Mouse (Mus musculus): Measurements from ENCODE around the gene Megf8.

Gene Megf8

DNA sequence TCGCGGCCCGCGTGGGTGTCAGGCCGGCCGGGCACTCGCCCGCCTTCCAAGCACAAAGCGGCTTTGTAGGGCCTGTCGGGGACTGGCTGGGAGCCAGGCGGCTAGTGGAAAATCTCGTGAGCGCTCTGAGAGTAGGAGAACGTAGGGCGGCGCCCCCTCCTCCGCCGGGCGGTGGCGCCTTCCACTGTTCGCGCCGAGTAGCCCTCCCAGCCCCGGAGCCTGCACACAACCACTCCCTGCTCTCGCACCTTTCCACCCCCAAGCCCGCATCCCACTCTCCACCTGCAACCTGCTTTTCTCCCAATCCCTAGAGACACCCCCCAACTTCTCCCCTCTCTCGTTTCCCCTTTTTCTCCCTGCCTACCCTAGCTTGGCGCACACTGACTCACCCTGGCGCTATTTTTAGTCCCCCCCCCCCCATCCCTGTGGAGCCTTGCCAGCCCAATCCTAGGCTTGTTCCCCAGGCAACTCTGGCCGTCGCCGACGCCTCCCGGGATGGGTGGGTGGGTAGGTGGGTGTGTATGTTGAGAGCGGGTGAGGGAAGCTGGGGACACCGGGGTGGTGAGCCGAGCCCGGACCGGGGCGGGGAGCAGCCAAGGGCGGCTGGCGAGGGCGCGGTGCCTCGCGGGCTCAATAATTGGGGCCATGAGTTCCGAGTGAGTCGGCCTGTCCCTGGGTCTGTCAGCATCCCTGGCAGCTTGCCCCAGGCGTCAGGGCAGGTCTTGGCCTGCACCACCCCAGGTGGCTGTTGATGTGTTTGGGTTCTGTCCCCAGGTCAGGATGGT, 37.7 kb upstream of the Megf8 start:
- peak; percentile 62 to 81 for DNase-seq (ENCODE audit: low spot score in 2 of 2)

DNA sequence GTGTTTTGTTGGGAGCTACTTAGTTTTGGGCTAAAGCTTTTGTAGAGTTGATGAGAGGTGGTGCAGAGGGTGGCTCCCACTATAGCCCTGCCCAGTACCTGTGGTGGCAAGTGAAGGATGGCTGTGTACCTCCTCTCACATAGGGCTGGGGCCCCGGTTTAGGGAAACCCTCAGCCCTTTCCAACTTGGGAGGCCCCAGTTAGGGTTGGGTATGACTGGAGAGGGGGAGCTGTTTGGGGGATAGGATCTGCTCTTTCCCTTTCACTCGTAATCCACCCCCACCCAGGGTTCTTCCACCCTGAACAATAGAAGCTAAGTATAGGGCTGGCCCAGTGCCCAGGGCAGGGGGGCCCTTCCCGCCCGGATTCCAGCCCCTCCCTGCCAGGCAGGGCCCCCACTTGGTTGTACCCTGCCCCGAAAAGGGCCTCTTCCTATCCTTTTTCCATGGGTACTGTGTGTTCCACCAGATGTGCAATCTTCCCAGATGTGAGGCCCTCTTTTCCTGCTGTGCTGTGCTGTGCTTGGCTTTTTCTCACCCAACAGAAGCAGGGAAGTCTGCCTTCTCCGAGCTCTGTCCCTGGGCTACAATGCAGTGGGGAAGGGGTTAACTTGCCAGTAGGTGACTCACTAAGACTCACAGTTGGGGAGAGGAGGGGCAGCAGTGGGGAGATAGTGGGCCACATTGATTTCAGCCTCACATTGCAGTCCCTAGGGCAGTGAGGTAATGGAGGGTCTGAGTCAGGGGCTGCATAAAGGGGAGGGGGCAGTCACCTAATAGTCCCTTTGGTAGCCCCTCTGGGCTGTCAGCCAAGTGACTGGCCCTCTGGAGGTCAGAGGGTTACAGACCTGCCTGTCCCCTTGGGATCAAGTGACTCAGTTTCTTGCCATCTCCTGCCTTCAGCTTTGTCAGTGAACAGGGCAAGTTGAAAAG, 36.8 kb upstream of the Megf8 start:
- no peak for DNase-seq (ENCODE audit: low spot score in 2 of 2)

DNA sequence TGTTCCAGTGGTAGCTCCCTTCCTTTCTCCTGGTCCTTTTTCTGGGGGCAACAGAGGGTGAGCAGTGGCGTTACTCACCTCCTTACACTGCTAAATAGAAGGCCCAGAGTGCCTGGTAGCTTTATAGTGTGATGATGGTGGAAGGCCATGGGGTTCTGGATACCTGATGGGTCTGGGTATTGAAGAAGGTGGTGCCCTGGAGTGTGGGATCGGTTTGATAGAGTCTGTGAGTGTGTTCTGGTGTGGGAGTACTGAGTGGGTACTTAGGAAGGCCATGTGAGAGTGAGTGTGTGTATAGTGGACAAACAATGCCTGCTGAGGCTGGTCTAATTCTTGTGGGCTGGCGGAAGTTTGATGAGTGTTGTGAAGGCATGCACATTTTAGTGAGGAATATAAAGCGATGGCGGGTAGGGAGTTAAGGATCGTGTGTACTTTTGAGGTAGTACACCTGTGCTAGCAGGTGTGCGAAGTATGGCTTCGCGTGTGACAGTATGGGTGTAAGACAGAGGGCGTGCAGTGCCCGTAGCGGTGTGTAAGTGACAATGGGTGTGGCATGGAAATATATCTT, 35.7 kb upstream of the Megf8 start:
- DNase-seq (ENCODE audit: low spot score in 2 of 2), result no peak

DNA sequence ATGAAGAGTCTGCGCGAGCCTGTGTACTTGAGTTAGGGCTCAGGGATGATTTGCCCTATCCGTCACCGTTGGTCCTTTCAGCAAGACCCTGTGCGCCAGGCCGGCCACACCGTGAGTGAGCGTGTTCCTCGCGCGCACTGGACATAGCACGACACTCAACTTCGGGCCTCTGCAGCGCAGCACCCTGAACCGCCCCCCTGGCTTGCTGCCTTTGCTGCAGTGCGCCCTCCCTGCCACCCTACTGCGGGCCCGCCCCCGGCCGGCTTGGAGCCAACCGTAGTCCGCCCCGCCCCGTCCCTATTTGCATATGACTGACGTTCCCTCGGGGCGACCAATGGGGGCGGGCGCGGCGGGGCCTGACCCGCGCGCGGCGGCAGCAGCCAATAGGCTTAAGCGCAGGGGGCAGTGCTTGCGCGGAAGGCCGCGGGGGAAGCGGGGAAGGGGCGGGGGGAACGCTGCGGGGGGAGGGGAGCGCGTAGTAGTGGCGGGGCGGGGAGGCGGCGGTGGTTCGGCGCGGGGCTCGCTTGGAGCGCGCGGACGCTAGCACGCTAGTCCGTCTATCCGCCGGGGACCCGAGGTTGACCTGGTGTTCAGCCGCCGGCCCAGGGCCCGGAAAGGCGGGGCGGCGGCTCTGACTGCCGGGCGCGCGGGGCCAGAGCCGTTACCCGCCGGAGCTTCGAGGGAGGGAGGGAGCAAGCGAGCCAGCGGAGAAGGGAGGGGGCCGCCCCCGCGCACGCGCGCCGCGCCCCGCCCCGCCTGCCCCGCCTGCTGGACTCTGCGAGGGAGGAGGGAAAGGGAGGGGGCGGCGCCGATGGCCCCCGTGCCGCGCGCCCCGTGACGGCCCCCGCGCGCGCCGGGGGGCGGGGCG, 35.0 kb upstream of the Megf8 start:
- DNase-seq (ENCODE audit: low spot score in 2 of 2), result peak; percentile 95 to 97

DNA sequence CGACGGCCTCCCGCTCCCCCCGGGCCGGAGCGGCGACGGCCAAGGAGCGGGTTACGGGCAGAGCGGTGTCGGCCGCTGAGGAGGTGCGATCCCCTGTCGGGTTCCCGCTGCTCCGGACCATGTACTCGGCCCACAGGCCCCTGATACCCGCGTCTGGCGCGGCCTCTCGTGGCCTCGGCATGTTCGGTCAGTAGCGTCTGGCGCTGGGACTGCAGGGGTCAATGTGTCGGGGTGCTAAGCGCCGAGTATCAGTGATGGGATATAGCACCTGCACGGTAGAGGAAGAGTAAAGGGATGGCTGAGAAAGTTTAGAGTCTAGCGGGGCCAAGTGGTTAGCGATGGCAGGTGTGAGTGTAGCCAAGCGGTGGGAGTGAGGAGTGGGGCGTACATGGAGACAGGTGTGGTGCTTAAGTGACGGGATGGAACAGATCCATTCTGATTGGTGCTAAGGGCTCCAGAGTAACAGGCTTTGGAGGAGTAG, 34.2 kb upstream of the Megf8 start:
- DNase-seq (ENCODE audit: low spot score in 2 of 2), result peak in 1 of 2 experiments; percentile 33

DNA sequence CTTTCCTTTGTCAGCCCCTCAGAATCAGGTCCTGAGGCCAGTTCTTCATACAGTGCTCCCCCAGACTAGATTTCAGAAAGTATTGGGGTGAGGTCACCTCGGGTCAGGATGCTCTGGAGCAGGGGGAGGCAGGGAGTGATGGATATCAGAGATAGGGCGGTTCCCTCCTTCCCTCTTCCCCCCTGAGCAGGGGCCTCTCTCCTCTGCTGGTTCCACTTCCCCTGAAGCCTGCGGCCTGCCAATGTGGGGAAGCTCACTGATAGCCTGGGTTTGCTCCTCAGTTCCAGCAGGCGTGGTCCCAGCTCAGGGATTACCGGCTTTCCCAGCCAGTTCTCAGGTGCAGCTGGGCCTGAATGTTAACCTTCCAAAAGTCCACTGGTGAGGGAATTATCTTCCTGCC, 33.3 kb upstream of the Megf8 start:
- no peak for DNase-seq (ENCODE audit: low spot score in 2 of 2)

DNA sequence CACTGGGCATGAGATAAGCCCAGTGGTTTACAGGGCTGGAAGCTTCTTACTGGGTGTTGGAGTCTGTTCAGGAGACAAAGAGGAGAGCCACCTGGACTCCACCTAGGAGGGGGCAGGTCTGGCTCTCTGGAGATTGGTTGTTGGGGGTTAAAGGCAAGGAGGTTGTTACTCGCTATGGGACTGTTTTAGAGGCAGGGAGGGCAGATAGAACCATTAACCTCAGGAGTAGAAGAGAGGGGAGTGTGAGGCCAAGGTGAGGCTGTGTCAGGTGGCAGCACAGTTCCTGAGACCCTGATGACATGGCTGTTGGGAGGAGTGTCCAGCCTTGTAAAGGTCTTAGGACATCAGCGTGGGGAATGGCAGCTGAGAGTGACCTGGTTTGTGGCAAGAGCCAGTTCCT, 32.8 kb upstream of the Megf8 start:
- DNase-seq (ENCODE audit: low spot score in 2 of 2), result no peak

DNA sequence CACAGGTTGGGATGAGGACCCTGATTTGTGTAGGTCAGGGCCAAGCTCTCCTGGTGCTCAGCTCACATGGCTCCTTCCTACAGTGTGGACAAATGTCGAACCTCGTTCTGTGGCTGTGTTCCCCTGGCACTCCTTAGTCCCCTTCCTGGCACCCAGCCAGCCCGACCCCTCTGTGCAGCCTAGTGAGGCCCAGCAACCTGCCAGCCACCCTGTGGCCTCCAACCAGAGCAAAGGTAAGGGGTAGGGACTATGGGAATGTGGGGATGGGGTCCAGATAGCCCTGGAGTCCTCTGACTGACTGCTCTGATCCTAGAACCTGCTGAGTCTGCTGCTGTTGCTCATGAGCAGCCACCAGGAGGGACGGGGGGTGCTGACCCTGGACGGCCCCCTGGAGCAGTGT, 32.2 kb upstream of the Megf8 start:
- no peak for DNase-seq (ENCODE audit: low spot score in 2 of 2)

DNA sequence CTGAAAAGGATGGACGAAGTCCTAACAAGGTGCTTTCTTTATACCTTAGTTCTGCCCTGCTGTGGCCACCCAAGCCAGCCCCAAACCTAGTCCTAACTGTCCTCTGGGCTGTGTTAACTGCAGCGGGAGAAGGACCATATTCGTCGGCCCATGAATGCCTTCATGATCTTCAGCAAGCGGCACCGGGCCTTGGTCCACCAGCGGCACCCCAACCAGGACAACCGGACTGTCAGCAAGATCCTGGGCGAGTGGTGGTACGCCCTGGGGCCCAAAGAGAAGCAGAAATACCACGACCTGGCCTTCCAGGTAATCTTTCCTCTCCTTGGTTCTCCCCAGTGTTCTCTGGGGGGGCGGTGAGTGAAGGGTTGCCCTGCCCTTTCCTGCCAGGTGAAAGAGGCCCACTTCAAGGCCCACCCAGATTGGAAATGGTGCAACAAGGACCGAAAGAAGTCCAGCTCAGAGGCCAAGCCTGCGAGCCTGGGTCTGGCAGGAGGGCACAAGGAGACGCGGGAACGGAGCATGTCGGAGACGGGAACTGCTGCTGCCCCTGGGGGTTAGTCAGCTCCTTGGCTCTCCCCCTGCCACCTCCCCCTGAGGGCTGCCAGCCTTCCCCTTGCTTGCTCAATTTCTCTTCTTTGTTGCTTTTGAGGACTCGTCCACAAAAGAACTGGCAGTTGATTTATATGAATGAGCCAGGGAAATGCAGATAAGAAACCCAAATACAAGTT, 31.3 kb upstream of the Megf8 start:
- DNase-seq (ENCODE audit: low spot score in 2 of 2), result no peak

DNA sequence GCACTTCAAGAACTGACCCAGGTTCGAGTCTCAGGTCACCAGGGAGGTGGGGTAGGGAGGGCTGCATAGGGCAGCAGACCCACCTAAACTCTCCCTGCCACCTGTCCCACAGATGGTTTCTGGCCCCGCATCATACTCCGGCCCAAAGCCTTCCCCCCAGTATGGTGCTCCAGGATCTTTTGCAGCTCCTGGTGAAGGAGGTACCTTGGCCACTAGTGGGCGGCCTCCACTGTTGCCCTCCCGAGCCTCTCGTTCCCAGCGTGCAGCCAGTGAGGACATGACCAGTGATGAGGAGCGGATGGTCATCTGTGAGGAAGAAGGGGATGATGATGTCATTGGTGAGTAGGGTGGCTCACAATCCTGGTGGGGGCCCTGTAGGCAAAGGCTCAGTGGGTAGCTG, 30.0 kb upstream of the Megf8 start:
- DNase-seq (ENCODE audit: low spot score in 2 of 2), result no peak

DNA sequence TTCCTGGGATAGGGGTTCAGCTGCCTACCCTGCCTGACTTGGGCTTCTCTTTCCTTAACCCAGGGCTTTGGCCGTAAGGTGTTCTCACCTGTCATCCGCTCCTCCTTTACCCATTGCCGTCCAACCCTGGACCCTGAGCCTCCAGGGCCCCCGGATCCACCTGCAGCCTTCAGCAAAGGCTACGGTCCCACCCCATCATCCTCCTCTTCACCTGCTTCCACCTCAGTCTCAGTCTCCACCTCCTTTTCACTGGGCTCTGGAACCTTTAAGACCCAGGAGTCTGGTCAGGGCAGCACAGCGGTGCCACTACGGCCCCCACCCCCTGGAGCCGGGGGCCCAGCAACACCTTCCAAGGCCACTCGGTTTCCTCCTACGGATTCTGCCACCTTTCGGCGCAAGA, 29.0 kb upstream of the Megf8 start:
- DNase-seq (ENCODE audit: low spot score in 2 of 2), result no peak

DNA sequence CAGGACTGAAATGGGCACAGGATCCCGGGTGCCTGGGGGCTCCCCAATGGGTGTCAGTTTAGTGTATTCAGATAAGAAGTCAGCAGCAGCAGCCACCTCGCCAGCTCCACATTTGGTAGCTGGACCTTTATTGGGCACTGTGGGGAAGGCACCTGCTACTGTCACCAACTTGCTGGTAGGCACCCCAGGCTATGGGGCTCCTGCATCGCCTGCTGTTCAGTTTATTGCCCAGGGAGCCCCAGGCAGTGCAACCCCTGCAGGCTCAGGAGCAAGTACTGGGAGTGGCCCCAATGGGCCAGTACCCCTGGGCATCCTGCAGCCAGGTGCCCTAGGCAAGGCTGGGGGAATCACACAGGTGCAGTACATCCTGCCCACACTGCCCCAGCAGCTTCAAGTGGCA, 28.2 kb upstream of the Megf8 start:
- no peak for DNase-seq (ENCODE audit: low spot score in 2 of 2)

DNA sequence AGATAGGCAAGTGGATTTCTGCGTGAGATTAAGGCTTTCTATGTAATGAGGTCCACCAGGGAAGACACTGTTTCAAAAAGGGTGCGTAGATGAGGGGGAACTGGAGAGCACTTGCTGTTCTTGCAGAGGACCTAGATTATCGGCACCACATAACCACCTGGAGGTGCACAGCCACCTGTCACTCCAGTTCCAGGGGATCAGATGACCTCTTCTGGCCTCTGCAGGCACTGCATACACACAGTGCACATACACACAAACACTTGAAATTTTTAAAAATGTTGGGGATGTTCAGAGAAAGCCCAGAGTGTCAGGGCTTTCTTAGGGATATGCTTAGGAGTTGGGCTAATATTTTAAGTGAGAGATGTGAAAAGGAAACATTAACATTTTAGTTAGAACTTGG, 27.0 kb upstream of the Megf8 start:
- DNase-seq (ENCODE audit: low spot score in 2 of 2), result no peak

DNA sequence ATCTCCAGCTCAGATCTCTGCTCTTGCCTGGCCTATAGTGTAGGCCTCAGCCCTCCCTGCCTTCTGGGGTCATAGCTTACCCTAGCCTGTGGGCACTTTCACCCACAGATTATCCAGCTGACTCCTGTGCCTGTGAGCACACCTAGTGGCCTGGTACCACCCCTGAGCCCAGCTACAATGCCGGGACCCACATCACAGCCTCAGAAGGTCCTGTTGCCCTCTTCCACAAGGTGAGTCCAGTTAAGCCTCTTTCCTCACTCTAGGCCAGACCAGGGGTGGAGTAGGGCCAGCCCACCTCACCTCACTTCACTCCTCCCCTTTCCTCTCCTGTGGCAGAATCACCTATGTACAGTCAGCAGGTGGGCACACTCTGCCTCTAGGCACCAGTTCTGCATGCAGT, 26.5 kb upstream of the Megf8 start:
- DNase-seq (ENCODE audit: low spot score in 2 of 2), result no peak

DNA sequence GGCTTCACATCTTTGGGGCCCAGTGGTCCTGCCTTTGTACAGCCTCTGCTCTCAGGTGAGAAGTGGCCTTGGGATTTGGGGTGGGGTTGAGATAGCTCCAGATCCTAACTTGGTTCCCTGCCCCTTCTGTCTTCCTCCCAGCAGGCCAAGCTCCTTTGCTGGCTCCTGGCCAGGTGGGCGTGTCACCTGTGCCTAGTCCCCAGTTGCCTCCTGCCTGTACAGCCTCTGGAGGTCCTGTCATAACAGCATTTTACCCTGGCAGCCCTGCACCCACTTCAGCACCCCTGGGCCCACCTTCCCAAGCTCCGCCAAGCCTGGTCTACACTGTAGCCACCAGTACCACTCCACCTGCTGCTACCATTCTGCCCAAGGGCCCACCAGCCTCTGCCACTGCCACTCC, 26.1 kb upstream of the Megf8 start:
- no peak for DNase-seq (ENCODE audit: low spot score in 2 of 2)

DNA sequence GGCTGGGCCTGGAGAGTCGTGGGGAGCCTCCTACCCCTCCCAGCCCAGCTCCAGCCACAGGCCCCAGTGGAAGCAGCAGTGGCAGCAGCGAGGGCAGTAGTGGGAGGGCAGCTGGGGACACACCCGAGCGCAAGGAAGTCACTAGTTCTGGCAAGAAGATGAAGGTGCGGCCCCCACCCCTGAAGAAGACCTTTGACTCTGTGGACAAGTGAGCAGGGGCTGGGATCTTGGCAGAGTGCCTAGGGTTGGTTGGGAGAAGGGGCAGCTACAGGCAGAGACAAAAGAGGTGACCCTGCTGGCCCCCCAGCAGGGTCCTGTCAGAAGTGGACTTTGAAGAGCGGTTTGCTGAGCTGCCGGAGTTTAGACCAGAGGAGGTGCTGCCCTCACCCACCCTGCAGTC, 24.9 kb upstream of the Megf8 start:
- no peak for DNase-seq (ENCODE audit: low spot score in 2 of 2)

DNA sequence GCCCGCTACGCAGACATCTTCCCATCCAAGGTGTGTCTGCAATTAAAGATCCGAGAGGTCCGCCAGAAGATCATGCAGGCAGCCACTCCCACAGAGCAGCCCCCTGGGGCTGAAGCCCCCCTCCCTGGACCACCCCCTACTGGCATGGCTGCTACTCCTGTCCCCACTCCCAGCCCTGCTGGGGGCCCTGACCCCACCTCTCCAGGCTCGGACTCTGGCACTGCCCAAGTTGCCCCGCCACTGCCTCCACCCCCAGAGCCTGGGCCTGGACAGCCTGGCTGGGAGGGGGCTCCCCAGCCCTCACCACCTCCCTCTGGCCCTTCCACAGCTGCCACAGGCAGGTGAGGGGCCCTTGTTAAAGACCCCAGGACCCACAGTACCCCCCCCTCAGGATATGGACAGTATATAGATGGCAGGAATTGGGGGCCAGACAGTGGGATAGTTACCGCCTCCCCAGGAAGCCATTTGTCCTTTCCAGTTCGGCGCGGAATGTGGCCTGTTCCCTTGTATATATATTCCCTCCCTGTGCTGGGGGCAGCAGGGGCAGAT, 23.7 kb upstream of the Megf8 start:
- DNase-seq (ENCODE audit: low spot score in 2 of 2), result no peak

DNA sequence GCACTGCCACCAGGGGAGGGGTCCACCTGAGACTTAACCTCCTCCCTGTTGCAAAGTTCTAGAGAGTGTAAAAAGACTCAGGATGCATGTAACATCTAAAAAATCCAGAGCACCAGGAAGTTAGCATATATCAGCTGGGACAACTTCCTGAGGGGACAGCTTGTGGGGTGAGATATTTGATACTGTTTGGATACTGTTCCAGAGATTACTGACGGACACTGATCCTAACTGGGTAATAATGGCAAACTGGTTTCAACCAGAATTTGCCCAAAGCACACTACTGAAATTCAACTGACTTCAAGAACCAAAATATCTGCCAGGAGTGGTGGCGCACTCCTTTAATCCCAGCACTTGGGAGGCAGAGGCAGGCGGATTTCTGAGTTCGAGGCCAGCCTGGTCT, 22.5 kb upstream of the Megf8 start:
- no peak for DNase-seq (ENCODE audit: low spot score in 2 of 2)

DNA sequence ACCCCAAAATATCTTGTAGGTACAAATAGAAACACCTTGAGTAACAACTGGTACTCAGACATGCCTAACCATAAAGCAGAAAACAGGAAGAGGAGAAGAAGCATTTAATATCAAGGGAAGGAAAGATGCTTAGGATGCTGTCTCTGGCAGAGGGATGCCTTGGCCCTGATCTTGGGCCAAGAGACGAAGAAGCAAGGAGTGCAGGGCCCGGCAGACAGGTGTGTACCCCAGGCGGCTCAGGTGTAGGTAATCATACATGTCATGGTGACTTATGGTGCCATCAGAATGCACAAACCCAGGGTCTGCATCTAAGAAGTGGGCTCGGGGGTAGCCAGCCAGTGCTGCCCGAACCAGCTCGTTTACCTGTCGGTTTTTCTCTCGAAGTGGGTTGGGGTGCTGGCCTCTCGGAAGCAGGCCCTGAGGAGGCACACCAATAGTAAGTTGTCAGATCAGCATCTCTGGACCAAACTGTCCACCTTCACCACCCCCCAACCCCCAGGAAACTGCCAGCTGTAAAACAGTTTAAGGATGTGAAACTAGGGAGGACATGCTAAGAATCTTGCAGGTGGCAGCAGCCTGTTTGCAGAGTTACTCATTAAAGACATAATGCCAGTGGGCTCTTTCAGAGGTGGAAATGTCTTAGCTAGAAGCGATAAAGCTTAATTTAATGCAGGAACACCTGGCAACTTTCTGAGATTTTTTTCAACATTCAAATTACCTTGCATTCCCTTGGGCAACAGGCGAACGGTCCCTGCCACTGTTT, 21.8 kb upstream of the Megf8 start:
- no peak for DNase-seq (ENCODE audit: low spot score in 2 of 2)

DNA sequence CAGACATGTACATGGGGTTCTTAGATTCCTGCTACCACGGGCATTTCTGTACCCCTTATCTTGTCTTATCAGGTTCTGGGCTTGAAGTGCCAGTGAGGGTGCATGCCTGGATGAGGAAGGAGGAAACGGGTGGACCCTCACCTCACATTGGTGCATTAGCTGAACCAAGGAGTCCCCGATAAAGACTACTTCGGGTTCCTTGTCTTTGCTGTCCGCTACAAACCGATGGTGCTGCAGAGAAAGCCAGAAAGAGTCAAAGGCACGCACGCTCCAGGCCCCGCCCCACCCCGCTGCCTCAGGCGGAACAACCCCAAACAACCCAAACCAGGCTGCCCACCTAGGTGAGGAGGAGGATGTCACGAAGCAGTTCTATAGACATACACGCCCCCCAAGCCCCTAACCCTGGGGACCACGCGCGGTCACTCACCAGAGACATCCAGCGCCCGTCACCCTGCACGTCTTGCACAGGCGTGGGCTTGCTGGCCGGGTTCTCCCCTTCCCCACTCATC, 20.0 kb upstream of the Megf8 start:
- no peak for DNase-seq (ENCODE audit: low spot score in 2 of 2)
